Mouse (Mus musculus): ENCODE results near the gene Lrrc45.
"Not testable (repeated sequence)": the region's sequence is repeated elsewhere in the genome, so short reads cannot be mapped to it uniquely, and the experiment has no call there.

Lrrc45 gene

GRCm38 (mm10) chr11:120728530-120729240 is 15.0 kb downstream of the Lrrc45 start:
- DNase-seq: no peak

- peak; percentile 19 for DNase-seq
Observed at GRCm38 (mm10) chr11:120729432-120730050, 15.8 kb downstream of the Lrrc45 start.

DNA sequence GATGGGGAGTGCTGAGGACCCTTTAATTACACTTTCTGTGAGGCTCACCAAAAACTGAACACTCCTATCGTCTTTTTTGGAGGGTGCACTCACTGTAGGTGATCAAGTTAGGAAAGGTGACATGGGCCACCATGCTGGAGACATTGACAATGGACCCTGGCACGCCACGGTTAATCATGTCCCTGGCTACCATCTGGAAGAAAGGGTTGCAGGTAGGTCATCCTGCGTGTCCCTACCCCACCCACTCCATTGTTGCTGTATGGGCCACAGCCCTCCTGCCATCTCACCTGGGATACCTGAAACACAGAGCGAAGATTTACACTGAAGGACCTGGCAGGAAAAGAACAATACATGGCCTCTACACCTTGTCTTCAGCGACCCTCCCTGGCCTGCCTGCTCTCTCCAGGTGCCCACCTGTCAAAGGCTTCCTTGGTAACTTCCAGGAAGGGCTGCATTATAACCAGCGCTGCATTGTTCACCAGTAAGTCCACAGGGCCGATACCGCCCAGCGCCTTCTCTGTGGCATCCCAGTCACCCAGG is 16.7 kb downstream of the Lrrc45 start:
- DNase-seq: no peak

DNA sequence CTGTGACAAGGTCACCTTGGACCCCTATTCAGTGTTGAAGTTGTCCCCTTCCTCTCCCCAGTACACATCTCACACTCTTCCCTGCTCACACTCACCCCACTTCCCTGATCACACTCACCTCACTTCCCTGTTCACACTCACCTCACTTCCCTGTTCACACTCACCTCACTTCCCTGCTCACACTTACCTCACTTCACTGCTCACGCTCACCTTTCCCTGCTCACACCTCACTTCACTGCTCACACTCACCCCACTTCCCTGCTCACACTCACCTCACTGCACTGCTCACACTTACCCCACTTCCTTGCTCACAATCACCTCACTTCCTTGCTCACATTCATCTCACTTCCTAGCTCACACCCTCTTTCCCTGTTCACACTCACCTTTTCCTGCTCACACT is 17.7 kb downstream of the Lrrc45 start:
- no peak for DNase-seq

GRCm38 (mm10) chr11:120731858-120732680 is 18.3 kb downstream of the Lrrc45 start, which contains the start of gene Cbr2:
Gene Cbr2, minus strand, starts transcription at chr11:120732114.
- DNase-seq: no peak

GRCm38 (mm10) chr11:120733521-120733920 is 19.8 kb downstream of the Lrrc45 start:
- no peak for DNase-seq

- no peak for DNase-seq
Observed at GRCm38 (mm10) chr11:120736424-120736823, 22.7 kb downstream of the Lrrc45 start.

DNA sequence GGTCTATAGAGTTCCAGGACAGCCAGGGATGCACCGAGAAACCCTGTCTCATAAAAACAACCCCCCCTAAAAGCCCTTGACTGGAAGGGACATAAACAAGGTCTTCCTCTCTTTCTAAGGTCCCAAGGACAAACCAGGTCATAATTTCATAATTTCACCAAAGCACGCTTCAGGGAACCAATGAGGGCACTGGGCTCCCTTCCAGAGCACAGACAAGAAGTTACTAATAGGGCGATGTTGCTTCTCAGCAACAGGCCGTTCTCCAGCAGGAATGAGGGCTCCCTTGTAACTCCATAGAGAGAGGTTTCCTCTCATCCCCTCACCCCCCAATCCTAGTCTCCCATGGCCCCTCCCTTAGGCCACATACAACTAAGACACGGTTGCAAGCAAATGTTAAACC is 27.3 kb downstream of the Lrrc45 start:
- DNase-seq: no peak

DNA sequence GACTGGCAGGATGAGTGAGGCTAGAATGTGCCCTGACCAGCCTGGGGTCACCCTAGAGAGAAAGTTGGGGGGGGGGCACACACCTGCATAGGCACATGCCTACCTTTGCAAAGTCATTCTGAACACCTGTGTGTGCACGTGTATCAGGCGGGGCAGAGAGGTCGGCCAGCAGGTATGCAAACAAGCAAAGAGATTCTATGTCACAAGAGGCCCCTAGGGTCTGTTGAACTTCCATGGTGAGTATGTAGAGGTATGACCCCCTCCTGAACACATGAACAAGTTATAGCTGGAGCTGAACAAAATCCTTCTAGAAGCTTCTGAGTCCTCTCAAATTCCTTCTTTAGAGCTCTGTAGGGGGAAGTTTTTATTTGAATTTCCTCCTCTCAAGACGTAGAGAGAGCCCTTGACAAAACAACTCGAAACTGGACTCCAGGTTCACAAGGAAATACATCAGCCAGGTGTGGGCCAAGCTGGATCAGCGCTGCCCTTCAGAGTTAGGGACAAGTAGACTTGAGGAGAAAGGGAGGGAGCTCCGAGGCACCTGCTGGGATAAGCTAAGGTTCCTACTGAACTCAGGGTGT is 30.5 kb downstream of the Lrrc45 start:
- no peak for DNase-seq

- DNase-seq: no peak
Observed at GRCm38 (mm10) chr11:120747974-120748373, 34.2 kb downstream of the Lrrc45 start.

GRCm38 (mm10) chr11:120749430-120749829 is 35.7 kb downstream of the Lrrc45 start:
- DNase-seq: peak; percentile 24

- no peak for DNase-seq
Observed at GRCm38 (mm10) chr11:120751606-120752005, 37.9 kb downstream of the Lrrc45 start.

GRCm38 (mm10) chr11:120760236-120760635 is 46.5 kb downstream of the Lrrc45 start:
- no peak for DNase-seq

DNA sequence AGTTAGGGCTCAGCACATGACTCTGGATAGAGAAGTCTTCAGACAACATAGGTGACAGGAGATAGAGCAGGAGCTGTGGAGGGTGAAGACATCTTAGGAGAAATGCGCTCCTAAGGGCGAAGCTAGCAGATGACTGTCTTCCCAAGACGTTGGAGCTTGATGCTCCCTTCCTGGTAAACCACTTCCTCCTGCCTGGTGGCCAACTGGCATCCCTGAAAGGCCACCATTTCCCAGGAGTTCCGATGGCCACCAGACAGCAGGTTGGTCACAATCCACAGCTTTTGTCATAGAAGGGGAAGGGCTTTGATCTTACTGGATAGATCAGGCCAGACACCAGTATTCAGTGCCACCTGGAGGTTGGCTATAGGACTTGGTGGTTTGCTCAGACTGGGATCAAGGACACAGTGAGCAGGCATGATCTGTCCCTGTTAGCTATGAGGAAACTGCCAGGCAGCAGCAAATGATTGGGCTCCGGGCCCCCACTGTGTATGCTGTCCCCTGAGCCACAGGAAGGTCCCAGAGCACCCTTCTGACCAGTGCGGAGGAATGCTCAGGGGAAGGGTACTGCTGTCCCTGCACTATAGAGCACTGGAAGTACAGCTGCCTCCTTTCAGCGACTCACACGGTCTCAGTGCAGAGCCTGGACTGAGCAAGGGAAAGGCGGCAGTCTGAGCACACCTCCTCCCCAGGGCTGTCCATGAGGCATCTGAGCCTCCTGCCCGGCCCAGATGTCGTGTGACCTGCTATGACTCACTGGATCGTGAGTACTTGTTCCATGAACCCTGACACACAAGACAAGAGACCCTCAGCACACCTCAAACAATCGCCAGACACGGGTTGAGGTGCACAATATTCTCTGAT is 48.3 kb downstream of the Lrrc45 start:
- no peak for DNase-seq

DNA sequence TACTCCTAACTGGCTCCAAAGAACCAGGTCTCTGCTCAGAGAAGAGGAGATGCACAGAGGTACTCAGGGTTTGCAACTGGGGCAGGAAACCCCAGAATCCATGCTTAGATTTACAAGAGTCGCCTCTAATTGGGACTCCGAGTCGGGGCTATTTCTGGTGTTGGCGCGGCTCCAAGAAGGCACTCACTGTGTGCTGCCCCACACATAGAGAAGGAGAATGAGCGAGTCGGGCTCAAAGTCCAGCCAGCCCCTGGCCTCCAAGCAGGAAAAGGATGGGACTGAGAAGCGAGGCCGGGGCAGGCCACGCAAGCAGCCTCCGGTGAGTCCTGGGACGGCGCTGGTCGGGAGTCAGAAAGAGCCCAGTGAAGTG is 48.9 kb downstream of the Lrrc45 start, which contains the start of gene Hmga1b:
Gene Hmga1b (plus strand): TSS at position 123 of the 370 bp plus-strand sequence.
- DNase-seq: not testable (repeated sequence)

DNA sequence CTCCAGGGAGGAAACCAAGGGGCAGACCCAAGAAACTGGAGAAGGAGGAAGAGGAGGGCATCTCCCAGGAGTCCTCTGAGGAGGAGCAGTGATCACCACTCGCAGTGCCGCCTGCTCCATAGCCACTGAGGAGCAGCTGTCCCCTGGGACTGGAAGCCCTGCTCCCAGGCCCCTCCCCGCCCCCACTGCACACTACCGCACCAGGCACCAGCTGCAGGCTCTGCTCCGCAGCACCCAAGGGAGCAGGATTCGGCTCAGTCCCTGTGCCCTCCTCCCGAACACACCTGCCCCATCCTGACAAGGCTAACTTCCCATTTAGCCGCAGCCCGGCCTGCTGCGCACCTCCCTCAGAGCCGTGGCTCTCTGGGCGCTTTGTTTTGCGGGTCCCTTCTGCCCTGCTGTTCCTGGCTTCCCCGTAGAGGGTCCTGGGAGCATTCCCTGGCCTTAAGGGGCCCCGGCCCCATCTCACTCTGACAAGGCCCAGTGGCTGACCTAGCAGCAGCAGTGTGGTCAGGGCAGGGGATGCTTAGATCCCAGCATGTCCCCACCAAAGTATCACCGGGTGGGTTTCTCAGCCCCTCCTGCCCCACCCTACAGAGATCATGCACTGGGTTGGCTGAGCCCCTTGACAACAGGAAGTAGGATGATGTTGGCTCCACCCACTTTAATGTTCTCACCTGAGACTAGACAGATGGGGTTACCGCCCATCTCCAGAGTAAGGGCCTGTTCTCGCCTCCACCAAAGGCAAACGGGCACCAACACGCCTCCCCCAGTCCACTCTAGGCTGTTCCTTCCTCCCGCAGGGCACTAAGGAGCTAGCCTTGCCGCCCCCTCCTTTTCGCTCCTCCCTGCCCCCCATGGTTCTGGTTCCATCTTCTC is 49.6 kb downstream of the Lrrc45 start:
- not testable (repeated sequence) for DNase-seq

DNA sequence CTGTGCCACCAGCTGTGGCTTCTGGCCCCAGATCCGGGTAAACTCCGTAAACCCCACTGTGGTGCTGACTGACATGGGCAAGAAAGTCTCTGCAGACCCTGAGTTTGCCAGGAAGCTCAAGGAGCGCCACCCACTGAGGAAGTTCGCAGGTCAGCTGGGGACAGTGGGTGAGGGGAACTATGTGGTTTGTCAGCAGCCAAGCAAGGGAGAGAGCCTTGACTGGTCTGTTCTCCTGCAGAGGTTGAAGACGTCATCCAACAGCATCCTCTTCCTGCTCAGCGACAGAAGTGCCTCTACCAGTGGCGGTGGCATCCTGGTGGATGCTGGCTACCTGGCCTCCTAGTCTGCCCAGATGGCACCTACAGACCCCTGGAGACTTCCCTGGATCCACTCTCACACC is 53.3 kb downstream of the Lrrc45 start:
- not testable (repeated sequence) for DNase-seq

GRCm38 (mm10) chr11:120768206-120768605 is 54.5 kb downstream of the Lrrc45 start:
- no peak for DNase-seq
